Mouse (Mus musculus) heart, adult 8-10 months (tissue): ENCODE measurements at regions not wholly inside any gene's neighbourhood (a gene's known extent, or its start where the extent isn't known, plus 50 kb on each side); places are given as distances from the start of the nearest gene placed in this dataset.

Experiments
- DNase-seq: peaks from one replicate; pipeline ENCODE4 v3.0.0; 2022; ENCODE audit warnings: low spot score

- peak; percentile 20 for DNase-seq
Measured at GRCm38 (mm10) chr7:93424717-93425116, 345.1 kb downstream of the Fam181b start.

GRCm38 (mm10) chr7:93435034-93435433 lies 355.4 kb downstream of the Fam181b start:
- no peak for DNase-seq

DNA sequence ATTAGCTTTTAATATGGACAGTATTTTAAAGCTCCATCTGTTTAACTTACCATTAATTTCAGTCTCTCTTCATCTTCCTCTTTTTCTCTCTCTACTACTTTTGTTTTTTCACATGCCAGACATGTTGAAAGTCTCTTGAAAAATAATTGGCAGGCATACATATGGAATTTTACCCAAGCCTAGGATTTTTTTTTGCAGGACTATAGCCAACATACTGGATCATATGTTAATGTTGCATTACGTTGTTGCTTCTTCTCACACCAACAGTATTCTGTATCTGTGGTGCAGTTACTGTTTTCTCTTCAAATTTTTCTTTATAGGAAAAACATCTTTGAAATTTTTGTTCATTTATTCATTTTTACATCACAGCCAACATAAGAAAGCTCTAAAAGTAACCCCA lies 374.4 kb downstream of the Fam181b start:
- DNase-seq: no peak

GRCm38 (mm10) chr7:93463377-93463776 lies 383.7 kb downstream of the Fam181b start:
- no peak for DNase-seq

DNA sequence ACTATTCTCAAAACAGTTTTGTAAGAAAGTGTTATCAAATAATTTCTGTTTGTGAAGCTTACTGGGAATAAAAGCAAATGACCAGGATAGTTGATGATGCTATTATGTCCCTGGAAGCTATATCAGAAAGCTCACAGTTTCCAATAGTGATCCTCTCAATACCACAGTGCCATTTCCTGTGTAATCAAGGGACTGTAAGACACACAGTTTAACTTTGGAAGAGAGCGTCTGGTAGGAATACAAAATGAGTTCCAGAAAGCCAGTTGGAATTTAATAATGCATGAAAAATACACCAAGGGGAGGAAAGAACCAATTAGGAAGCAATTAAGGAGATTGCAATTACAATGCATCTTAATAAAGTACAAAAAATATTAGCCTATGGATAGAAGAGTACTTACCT lies 393.7 kb downstream of the Fam181b start:
- DNase-seq: no peak

DNA sequence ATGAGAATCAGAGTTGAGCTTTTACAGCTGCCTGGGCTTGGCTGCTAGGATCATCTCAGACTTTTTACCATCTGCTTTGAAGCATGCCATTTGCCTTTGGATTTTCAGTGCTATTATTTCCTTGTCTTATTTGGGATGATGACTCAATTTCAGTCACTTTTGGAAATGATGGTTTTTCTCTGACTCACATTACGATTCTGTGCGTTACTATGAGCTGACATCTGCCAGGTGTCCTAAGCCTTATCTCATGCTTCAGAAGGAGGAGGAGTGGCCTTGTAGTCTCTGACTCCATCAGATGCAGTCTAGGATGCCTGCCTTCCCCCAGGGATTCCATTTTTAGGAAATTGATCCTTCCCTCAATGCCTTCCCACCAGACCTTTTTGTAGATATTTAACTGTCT lies 431.0 kb downstream of the Fam181b start:
- no peak for DNase-seq

DNA sequence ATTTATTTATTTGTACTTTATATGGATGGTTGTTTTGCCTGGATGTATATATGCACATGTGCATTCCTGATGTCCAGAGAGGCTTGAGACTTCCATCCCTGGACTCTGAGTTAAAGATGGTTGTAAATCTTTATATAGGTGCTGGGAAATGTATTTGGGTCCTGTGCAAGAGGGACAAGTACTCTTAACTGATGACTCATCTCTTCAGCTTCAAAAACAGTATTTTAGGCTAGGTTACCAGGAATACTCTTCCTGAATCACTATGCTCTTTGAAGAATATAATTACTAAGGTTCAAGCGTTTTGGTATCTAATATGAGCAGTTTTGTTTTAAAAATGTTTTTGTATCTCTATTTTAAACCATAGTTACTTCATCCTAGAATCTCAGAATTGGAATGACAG lies 431.6 kb downstream of the Fam181b start:
- DNase-seq: no peak

DNA sequence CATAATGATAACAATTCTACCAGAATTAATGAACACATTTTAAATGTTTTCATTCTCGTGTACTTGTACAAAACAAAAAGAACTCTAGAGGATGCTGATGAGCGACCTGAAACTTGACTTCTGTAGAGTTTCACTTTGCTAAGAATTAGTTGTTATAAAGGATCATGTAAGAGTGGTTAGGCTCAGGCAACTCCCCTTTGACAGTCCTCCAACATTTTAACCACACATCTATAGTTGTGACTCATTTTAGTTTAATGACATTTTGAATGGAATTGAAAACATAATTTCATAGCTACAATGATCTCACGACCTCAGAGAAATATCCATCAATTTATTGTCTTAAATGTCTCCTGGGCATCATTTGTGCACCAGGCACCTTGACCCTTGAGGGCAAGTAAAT lies 479.5 kb downstream of the Fam181b start:
- DNase-seq: no peak

DNA sequence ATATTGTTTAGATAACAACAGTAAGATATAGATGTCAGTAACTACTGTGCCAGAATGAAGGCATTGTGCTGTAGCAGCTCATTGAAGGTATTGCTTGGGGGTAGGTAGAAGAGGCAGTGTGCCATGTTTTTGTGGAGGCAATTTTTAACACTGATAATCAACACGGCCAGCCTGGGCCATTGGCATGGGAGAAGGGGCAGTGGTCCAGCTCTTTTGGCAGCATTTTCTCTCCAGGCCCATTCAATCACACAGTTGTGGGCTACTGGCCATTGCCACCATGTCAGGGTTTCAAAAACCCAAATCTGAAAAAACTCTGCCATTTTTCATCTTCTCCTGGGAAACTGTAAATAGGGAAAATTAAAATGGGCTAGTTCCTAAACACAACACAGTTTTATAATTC lies 497.9 kb downstream of the Fam181b start:
- no peak for DNase-seq

DNA sequence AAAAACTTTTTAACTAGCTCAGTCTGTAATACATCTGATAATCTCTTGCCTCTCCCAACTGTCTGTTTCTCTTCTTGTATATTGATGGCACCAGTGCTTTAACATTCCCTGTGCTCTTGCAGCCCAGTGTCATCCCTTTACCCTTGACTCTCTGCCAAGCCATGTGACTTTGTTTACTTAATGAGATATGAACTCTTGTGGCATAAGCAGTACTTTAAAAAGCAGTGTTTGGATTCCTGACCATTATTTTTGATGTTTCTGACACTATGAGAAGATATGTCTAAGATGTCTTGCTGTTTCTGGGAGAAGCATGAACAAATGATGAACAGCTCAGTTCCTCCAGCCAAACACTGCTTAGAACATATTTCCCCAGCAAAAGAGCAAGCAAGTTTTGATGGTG lies 507.5 kb downstream of the Fam181b start:
- no peak for DNase-seq

DNA sequence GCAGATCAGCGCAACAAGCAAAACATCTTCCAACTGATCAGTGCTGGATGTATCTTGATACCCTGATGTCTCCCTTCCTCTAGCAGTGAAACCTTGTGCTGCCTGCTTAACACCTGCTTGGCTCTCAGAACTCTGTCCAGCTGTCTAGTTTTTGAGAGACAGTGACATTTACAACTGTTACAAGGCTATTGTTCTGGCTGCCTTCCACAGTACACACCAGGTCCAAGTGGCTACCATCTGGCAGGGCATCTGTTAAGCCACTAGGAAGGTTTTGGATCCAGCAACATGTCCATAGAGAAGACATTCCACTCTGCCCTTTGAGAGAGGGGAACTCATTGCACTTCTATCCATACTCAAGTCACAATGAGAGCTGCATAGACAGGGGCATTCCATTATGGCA lies 508.4 kb downstream of the Fam181b start:
- no peak for DNase-seq
